Mouse (Mus musculus) cerebellum, adult 18-20 months (tissue): Measurements from ENCODE around the gene Ereg.

ENCODE experiments used
- DNase-seq, 2 experiments: peaks; one replicate each; pipeline ENCODE4 v3.0.0; 2021

The Ereg gene

GRCm38 (mm10) chr5:91113967-91114366, 39.5 kb downstream of the Ereg start:
- no peak for DNase-seq

DNA sequence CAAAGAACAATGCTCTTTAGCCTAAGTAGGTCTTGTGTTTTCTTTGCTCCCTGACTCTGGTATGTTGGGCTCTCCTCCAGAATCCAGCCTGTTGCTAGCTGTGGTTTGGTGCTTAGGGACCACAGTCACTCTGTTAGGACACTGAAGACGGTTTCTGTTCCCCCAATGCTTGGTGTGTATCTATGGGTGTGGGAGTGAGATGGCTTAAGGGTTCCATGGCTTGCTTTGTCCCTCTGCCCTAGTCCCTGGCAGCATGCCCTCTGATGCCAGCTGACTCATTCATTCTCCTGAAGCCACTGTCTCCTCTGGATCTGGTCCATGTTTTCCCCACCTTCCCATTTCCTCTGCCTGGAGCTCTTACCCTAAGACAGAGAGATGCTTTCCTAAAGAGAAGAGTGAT, 40.2 kb downstream of the Ereg start:
- DNase-seq = no peak

DNA sequence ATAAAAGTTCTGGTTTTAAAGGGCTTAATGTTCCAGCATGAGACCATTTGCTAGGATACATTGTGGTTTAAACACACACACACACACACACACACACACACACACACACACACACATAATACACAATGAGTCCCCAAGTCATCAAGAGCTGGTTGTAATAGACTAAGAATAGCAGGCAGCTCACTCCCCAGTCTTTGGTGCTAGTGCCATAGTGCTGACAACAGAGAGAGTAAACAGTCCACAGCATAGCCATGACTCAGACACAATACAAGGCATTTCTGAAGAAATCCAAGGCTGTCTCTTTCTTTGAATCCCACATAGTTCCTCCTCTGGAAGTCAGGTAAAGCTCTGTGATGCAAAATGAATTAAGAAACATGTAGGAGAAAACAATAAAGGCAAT, 44.2 kb downstream of the Ereg start:
- no peak for DNase-seq

DNA sequence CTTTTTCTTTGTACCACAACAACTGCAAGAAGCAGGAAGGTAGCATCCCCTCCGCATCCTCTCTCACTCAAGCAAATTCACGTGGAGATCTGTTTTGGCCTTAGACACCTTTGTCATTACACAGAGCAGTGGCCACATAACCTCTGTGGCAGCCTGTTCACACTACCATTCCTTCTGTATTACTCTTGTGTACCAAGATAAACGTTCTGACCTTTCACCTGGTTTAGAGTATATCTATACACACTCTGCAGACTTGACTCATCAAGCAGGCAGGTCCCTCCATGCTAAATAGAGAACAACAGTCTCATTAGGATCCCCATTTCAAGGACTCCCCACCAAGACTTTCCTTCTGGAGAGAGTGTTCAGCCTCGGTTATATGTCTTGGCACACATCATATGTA, 49.0 kb downstream of the Ereg start:
- DNase-seq = no peak

DNA sequence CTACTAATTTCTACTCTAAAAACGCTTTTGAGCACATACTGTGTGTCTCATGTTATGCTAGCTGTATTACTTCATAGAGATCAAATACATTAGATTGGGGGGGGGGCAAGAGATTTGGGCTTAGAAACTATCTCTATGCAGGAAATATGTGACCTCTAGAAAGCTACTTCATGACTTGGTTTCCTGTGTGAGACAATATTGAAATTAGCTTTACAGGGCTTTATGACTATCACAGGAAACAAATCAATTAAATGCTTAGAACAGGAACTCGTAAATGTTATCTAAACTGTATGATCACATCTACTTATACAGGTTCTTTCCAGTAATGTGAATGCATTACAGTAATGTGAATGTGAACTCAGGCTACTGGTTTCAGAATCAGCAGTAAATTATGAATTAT, 49.7 kb downstream of the Ereg start:
- no peak for DNase-seq

GRCm38 (mm10) chr5:91126623-91127022, 52.2 kb downstream of the Ereg start:
- DNase-seq = no peak

GRCm38 (mm10) chr5:91134961-91135360, 60.5 kb downstream of the Ereg start:
- no peak for DNase-seq

DNA sequence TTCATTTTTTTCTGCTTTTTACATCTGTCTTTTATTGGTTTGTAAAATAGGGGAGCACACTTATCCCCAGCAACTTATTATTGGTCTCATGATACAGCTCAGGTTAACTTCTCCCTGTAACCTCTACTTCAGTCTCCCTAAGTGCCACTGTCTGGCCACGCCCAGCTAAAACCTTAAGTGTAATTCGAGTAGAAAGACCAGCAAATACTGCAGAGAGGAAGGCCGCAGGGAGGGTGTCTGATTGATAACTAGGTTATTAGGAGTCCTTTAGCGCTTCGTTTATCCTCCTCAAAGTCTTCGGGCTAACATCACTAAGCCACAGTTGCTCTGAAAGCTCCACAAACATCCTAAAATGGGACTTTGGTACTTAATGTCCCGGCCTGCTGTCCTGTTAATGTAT, 64.5 kb downstream of the Ereg start:
- no peak for DNase-seq

GRCm38 (mm10) chr5:91139446-91139873, 65.0 kb downstream of the Ereg start, which contains the start of gene Areg:
Gene Areg (plus strand): TSS chr5:91139599.
- DNase-seq = peak; percentile 6 to 25

GRCm38 (mm10) chr5:91140896-91141448, 66.5 kb downstream of the Ereg start:
- DNase-seq = no peak
